Mouse (Mus musculus): ENCODE measurements around the gene Olfr466.

GRCm38 (mm10) chr13:65100678-65101077 is 49.4 kb upstream of the Olfr466 start:
- TF ChIP-seq CTCF (IDR thresholded peaks at IDR 0.05; ENCODE audit: low read depth) (no peak), EP300 (IDR thresholded peaks at IDR 0.05; ENCODE audit: low read depth) (no peak)

Data from liver, embryonic 14.5 days (tissue).